Mouse (Mus musculus) liver, adult (tissue): ENCODE measurements around the gene Slit3.

Source experiments
- GATA4 ChIP-seq: IDR thresholded peaks from 2 replicates; pipeline ENCODE4 v1.6.1; 2014; ENCODE audit warnings: mild to moderate bottlenecking, low read length; ENCODE audit not compliant: insufficient replicate concordance

The Slit3 gene

DNA sequence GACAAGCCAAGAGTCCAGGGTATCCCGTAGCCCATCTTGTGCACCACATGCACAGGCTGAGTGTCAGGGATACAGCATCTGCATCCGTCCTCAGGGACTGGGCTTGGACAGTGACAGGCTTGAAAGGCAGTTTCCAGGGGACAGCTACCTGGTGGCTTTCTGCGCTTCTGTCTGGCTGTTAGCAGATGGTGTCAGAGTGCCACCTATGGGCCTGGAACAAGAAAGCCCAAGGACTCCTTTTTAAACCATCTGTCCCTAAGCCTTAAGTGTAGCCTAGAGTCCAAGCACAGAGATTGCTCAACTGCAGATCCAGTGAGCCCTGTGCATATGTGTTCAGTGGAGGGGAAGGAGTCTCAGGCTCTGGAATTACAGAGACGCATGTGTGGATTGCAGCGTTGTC, 544.0 kb downstream of the Slit3 start:
- no peak for TF ChIP-seq GATA4

DNA sequence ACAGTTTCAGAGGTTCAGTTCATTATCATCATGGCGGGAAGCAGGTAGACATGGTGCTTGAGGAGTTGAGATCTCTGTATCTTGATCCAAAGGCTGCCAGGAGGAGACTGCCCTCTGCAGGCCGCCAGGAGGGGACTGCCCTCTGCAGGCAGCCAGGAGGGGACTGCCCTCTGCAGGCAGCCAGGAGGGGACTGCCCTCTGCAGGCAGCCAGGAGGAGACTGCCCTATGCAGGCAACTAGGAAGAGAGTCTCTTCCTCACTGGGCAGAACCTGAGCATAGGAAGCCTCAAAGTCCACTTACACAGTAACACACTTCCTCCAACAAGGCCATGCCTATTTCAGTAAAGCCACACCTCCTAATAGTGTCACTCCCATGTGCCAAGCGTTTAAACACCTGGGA, 546.4 kb downstream of the Slit3 start:
- no peak for TF ChIP-seq GATA4

DNA sequence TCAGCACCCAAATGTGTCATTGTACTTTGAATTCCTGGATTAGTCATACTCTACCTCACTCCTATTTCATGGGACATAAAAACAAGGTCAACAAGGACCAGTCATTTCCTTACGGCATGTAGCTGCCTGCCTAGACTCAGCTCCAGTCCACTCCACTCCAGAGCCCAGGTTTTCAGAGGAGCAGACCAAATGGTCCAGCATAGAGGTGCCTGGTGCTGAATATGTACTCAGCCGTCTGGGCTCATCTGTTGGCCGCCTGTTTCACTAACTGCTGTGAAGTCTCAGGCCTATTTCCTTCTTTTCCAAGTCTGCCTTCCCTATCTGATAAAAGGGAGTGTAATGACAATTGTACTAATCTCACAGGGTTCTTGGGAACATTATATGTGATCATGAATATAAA, 547.1 kb downstream of the Slit3 start:
- TF ChIP-seq GATA4: no peak

DNA sequence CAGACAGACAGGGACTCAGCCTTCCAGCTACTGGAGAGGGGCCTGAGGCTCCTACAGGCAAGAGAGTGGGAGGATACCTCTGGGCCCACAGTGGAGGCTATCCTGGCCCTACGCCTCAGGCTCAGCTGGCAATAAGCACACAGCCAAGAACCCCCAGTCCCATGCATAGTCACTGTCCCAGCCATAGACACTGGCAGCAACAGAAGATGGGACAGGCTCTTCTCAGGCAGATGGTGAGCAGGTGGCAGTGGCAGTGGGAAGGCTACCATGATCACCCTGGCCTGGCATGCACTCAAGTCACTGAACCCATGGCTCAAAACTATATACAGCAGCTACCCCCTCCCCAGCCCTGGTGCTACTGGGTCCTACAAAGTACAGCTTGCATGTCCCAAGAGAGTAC, 547.7 kb downstream of the Slit3 start:
- TF ChIP-seq GATA4: no peak

DNA sequence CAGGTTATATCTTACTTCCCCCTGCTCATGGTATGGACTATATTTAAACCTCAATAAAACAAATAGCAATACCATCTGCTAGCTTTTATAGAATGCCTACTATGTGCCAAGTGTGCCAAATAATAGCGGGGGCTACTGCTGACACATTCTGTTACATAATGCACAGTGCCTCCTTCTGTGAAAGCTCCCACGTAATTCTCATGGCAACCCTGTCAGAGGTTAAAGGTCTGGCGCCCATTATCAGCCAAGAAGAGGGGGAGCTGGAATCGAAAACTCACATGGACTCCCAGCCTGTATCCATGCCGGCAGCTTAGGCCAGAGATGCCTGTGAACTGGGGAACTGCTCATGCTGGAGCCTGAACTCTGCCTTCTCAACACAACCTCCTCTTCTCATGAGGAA, 548.5 kb downstream of the Slit3 start:
- no peak for TF ChIP-seq GATA4

DNA sequence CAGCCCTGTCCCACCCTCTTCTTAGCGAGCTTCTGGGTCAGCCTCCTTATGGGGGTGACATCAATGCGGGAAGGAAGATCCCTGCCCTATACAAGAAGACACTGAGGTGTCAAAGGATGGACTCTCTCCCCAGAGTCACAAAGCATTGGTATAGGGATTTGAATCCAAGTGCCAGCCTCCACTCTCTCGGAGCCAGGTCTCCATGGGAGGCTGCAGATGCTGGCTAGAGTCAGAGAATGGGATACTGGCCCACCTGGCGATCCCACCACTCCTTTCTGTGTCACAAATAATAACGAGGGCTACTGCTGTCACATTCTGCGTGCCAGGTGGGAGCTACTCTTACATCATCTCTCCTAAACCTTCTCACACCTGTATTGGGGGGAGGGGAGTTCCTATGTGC, 549.2 kb downstream of the Slit3 start:
- TF ChIP-seq GATA4: no peak

DNA sequence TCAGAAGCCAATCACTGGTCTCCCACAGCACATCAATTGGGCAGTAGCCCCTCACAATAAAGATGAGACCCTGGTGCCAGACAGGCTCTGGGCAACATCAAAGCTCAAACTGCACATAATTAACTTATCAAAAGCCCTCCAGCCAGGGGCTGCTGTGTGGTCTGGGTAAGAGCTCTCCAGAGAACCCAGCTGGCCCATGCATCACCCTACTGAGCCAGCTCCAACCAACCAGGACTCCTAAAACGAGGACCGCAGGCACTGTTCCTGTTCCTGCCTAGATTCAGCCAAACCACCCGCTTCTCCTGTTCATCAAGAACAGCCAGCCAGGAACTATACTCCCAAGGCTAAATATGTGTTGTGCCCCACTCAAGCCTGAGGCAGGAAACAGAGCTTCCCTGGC, 549.7 kb downstream of the Slit3 start:
- TF ChIP-seq GATA4: no peak

DNA sequence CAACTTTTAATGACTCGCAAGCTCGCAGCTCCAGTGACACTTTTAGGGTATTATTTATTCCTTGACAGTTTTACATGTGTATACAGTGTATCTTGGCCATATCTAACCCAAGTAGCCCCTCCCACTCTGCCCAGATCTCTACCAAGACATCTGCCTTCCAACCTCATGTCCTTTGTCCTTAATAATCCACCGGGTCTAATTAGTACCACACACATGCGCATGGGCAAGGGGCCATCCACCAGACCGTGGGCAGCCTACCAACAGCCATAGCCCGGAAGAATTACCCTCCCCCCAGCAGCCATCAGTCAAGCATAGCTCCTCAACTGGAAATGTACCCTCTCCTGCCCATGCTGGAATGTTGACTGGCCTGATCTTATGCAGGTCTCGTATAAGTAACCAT, 552.0 kb downstream of the Slit3 start:
- TF ChIP-seq GATA4: no peak

DNA sequence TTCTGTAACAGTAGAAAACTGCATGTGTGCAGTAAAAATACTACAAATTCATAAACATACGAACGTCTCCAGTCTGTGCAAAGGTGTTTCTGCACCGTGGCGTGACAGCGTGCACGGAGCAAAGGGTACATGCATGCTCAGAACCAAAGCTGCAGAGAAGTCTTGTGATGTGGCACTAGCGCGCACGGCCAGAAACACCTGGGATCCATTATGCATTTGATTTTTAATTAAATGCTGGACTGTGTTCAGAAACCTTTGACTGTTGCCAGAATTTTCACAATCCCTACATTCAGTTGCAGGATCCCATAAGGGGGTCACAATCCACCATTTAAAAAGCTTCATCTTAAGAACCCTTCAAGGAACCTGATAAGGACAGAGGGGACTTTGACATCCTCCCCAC, 553.2 kb downstream of the Slit3 start:
- TF ChIP-seq GATA4: no peak

DNA sequence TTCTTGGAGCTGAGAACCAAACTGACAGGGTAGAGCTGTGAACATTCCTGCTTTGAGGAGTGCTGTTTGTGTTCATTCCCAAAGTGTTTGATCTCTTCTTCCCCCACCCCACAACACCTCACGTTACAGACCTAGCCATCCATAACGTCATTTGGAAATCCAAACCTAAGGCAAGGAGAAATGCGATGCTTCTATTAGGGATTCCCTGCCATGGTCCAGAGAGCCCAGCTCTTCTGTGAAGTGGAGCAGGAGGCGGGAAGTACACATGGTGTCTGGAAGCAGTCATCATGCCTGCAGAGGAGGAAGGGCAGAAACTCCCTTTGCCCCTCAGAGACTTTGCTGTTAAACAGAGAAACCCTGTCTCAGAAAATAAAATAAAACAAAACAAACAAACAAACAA, 555.7 kb downstream of the Slit3 start:
- TF ChIP-seq GATA4: no peak

DNA sequence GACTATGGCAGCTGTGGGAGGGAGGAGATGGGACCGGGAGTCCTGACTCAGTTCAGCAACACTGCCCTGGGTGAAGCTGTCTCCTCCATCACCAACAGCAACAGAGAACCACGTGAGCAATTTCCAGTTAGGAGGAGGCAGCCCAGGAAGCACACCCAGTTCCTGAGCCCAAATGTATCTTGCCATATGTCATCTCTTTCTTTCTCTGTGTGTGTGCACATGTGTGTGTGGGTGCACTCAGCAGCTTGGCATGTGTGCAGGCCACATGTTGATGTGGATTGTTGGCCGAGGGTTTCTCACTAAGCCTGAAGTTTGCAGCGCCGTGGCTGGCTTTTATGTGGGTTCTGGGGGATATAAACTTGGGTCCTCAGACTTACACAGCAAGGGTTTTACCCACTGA, 559.0 kb downstream of the Slit3 start:
- TF ChIP-seq GATA4: no peak

DNA sequence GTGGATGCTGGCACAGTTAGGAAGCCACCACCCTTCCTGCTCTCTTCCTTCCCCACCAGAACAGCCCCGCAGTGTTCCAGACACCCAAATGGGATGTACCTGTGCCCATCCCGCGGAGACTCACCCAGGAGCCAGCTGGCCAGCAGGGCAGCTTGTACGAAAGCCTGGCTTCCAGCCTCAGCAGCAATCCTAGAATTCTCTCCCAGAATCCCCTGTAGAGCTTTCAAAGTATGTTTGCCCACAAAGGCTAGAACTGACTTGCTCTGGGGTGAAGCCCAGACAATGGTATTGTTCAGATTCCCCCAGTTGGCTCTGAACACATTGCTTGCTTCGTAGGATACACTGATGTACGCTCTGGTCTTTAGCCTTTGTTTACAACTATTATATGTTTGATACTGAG, 566.3 kb downstream of the Slit3 start:
- TF ChIP-seq GATA4: no peak

DNA sequence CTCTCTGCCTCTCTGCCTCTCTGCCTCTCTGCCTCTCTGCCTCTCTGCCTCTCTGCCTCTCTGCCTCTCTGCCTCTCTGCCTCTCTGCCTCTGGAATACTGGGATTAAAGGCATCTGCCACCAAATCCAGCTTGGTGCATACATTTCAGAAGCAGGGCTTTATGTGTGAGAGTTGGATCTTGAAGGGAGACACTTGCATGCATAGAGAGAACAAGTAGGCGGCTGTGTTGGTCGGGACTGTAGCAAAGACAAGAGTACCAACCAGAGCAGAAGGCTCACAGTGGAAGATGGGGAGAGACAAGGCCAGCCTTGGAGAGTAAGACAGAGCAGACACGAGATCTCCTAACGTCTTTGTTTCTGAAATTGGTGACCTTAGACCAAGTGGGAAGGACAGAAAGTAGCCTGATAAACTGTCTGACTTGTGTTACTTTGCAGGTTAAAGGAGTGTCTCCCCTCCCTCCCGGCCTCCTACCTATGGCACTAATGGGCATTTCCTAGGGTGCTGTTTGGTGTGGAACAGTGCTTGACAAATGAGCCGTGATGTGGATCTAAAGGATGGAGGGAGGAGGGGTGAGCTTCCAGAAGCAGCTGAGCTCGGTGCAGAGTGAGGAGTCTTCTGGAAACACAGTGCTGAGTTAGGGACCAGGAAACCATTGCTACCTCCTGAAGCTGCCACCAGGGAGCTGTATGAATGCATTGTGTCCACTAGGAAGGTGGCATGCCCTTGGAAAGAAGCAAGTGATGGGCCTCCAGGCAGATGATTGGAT, 569.7 kb downstream of the Slit3 start:
- no peak for TF ChIP-seq GATA4

DNA sequence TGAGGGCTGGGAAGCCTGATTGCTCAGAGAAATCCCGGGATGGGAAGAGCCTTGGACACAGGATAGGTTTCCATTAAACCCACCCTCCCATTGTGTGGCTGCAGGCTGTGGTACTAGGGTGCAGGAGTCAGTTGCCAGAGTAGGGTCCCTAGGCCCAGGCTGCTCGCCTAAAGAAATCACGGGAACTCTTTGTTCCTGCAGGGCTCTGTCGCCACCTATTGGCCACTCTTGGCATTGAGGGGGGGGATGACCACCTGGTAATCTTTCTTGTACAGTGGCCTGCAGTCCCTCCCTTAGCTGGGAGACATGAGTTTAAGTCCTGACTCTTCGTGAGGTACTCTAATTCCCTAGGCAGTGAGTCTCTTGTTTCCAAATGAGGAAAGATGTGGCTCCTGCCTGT, 572.1 kb downstream of the Slit3 start:
- no peak for TF ChIP-seq GATA4

DNA sequence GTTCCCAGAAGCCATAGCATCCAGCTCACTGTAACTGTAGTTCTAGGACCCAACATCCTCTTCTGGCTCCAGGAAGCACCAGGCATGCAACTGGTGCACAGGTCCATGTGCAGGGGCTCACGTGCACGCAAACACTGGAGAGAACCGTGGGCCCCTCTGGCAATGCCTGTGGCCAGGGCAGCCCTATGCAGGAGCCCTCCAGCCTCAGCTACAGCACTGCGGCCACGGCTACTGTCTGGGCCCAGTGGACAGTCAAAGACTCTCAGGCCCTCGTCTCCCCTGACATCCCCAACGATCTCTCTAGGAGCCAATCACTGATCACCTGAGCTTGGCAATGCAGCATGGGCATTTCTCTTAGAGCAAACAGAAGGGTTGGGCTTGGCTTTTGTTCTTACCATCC, 572.6 kb downstream of the Slit3 start:
- TF ChIP-seq GATA4: no peak

DNA sequence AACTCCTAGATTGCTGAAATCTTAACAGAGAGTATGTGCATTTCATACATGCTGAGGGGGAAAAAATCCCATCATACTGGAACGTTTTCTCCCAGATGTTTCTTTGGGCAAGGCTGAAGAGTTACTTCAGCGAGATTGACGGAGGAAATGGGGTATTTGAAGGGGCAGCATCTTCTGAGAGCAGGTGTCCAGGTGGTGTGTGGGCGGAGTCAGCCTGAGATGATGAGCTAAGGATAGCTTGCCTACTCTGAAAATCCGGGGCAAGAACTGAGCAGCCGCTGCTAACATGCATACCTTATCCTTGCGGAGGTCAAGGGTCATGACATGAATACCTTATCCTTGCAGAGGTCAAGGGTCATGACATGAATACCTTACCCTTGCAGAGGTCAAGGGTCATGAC, 576.5 kb downstream of the Slit3 start:
- TF ChIP-seq GATA4: no peak

DNA sequence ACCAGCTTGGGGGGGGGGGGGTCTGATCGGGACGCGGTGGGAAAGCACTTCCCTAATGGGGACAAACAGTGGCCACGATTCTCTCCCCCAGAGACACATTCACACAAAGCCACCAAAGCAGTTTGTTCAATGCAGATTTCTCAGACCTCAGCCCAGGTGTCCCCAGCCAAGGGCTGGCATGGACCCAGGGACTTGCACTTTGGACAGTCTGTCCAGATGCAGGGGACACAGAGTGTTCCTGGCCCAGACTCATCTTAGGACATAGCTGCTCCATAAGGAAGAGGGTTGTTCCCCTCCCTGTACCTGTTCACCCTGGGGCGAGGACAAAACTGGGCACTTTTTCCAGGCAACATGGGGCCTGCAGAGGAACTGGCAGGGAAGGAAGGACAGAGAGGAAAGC, 577.9 kb downstream of the Slit3 start:
- TF ChIP-seq GATA4: no peak
